Mouse (Mus musculus) neutrophil, adult 5-6 weeks (primary cell): ENCODE measurements around the gene Hyal1. TPM values are rescaled to one million over a fixed set of nuclear protein-coding genes. Genes with fewer than 3 reads are reported as not detected.
A peak's percentile ranks its signal among the peaks of the same experiment; 100 is the strongest.
"Not testable (repeated sequence)": the region's sequence is repeated elsewhere in the genome, so short reads cannot be mapped to it uniquely, and the experiment has no call there.

Experiments
- ATAC-seq: fragments of 151-379, 151-347 bp; 2 replicates; pipeline ENCODE4 v1.8.0; 2017; ENCODE audit warnings: mild to moderate bottlenecking, moderate TSS enrichment; ENCODE audit not compliant: insufficient number of reproducible peaks, poor library complexity, low FRiP score, severe bottlenecking; ENCODE audit errors: extremely low read depth
- total RNA-seq: library from RNA; stranded (forward); fragments of 200-1000 nt; gene quantifications from 2 replicates; pipeline ENCODE4 v1.2.3, GENCODE M21; 2017

The Hyal1 gene
- total RNA-seq, 1 experiment from 2014 or later, result 2.8 TPM

DNA sequence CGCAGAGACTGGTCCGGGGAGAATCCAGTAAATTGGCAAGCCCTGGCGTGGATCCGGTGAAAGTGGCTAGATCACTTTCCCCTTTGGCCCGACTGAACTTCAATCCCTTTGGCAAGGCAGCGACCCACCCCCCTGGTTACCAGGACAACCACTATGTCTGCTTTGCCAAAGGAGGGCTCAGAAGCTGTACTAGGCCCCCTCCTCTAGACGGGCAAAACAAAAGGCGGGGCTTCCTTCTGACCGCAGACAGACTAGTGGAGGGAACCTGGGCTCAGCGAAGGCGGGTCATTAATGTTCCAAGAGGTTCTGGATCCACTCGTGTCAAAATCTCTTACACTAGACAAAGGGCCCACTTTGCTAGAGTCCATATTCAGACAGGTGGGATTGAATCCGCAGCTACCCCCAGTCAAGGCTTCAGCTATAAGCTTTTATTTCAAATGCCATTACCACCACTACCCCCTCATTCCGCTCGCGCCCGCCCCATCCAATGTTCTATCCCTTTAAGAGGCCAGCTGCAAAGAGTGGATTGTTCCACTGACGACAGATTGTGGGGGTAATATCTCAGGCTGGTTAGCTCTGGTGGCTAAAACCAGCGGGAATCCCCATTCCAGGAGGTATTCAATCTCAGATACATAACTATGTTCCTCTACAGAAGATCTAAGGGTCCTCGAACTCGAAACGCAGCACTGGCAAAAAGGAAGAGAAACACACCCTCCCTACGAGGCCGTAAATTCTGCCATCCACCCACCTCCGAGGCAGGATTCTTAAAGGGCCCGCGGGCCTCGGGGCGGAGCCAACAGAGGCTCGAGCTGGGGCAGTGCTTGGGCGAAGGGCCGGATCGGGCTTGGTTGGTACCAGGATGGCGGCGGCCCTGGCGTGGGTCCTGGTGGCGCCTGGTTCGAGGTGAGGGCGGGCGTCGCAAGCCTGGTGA lies 8.1 kb upstream of the Hyal1 start:
- ATAC-seq, result peak; percentile 62

DNA sequence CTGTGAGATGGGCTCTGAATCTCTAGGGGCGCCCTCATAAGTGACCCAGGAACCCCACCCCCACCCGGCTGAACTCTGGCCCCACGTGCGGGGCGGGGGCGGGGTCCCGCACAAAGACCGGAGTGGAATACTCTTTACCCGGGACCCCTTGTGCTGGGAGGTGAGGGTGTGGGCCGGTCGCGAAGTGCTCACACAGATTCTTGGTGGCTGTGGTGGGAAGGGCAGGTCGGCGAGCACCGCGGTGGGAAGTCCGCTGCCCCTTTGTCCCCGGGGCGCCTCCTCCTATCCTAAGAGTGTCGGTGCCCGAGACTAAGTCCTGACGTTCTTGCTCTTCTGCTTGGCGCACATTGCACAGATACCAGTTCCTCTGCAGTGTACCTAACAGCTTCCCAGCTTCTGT lies 7.5 kb upstream of the Hyal1 start:
- no peak for ATAC-seq

DNA sequence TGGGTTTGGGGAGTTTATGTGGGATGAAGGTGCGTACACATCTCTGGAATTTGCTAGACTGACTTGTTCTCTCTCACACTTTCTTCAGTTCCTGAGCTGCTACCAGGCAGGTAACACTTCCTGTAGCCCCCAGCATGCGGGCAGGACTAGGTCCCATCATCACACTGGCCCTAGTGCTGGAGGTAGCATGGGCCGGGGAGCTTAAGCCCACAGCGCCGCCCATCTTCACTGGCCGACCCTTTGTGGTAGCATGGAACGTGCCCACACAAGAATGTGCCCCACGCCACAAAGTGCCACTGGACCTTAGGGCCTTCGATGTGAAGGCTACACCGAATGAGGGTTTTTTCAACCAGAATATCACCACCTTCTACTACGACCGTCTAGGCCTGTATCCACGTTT lies 6.7 kb upstream of the Hyal1 start:
- no peak for ATAC-seq

DNA sequence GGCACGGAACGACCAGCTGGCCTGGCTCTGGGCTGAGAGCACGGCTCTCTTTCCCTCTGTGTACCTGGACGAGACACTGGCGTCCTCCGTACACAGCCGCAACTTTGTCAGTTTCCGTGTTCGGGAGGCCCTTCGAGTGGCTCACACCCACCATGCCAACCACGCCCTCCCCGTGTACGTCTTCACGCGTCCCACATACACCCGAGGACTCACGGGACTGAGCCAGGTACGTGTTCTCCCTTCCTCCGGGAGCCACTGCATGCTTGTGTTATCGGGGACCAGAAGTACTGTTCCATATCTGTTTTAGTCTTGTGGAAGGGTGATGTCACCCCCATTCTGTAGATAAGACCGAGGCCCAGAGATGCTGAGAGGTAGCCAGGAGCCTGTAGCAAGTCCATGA lies 5.9 kb upstream of the Hyal1 start:
- ATAC-seq, result no peak

DNA sequence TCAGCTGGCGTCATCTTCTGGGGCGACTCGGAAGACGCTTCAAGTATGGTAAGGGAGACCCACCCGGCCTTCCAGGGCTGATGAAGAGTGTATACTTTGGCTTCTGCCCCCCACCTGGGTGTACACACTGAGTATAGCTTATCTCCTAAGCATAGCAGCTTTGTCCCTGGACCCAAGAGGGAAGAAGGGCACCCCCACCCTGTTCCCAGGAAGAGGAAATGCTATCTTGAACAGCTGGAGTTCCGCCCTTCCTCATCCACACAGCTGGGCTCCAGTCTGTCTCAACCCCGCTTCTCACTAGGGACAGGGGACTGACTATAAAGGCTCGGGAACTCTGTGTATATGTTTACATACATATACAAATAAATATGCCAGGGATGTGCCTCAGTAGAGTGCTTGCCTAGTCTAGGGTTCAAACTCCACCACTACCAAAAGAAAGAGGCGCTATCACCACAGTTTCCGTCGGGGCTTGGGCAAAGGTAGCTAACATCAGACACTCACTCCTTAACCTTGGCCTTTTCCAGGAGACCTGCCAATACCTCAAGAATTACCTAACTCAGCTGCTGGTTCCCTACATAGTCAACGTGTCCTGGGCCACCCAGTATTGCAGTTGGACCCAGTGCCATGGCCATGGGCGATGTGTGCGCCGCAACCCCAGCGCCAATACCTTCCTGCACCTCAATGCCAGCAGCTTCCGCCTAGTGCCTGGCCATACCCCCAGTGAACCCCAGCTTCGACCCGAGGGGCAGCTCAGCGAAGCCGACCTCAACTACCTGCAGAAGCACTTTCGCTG lies 5.0 kb upstream of the Hyal1 start:
- no peak for ATAC-seq

DNA sequence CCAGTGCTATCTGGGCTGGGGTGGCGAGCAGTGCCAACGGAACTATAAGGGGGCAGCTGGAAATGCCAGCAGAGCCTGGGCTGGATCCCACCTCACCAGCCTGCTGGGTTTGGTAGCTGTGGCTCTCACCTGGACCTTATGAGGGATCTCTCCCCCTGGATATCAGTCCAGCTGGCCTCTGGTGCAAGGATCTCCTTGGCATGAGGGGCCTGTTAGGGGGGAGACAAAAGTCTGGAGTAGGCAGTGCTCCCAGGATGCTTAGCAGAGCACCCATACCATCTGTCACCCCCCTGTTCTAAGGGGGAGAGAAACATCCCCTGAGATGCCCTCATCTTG lies 4.4 kb upstream of the Hyal1 start:
- ATAC-seq, result no peak

DNA sequence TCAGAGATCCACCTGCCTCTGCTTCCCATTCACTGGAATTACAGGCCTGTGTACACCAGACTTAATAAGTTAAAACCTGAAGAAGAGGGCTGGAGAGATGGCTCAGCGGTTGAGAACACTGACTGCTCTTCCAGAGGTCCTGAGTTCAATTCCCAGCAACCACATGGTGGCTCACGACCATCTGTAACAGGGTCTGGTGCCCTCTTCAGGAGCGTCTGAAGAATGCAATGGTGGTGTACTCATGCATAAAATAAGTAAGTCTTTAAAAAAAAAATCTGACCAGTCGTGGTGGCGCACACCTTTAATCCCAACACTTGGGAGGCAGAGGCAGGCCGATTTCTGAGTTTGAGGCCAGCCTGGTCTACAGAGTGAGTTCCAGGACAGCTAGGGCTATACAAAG lies 3.0 kb upstream of the Hyal1 start:
- ATAC-seq, result not testable (repeated sequence)

DNA sequence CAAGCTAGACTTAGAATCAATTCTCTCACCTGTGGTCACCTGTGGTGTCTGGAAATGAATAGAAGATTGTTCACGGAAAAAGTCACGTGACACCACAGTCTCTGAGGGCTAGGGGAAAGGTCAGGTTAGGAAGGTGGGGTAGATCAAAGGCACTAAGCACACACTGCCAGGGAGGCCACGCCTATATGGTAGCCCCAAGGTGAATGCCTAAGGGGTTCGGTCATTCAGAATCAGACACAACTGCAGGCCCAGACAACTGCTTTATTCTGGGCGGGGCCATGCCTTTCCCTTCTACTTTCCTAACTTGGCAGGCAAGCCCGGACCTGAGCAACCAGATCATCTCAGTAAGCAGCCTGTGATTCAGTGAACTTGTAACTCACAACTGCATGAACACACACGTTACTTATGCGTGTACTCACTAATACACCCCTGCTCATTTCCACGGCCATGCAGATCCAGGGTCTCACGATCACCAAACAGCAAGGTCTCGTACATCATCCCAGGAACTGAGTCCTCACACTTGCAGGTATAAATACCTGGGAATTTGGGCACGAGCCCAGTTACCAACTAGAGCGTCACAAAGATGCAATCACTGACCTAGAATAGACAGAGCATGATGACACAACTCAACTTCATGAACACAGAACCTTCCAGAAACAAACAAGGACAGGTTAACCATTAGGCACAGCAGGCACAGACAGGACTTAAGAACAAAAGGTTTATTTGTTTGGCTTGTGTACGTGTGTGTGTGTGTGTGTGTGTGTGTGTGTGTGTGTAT lies 959 bp upstream of the Hyal1 start:
- no peak for ATAC-seq

DNA sequence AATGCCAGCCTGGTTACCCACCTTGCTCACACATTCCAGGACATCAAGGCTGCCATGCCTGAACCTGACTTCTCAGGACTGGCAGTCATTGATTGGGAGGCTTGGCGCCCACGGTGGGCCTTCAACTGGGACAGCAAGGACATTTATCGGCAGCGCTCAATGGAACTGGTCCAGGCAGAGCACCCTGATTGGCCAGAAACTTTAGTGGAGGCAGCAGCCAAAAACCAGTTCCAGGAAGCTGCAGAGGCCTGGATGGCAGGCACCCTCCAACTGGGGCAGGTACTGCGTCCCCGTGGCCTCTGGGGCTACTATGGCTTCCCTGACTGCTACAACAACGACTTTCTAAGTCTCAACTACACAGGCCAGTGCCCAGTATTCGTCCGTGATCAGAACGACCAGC lies 1.1 kb downstream of the Hyal1 start:
- no peak for ATAC-seq

DNA sequence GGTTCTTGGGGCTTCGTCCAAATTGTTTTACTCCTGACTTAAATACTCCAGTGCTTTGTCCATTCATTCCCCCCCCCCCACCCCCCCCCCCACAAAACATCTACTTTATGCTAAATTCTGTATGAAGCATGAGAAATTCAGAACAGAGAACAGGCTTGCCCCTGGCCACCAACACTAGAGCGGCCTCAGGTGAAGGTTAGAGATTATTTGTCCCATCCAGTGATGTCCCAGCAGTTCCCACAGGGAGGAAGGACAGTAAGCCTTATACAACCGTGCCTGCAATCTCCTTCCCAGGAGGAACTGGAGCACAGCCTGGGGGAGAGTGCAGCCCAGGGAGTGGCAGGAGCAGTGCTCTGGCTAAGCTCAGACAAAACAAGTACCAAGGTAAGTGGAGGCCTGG lies 1.9 kb downstream of the Hyal1 start, which contains the start of gene Naa80:
TSS of gene Naa80 (plus strand) at position 301 of the 400 bp plus-strand sequence.
- no peak for ATAC-seq

DNA sequence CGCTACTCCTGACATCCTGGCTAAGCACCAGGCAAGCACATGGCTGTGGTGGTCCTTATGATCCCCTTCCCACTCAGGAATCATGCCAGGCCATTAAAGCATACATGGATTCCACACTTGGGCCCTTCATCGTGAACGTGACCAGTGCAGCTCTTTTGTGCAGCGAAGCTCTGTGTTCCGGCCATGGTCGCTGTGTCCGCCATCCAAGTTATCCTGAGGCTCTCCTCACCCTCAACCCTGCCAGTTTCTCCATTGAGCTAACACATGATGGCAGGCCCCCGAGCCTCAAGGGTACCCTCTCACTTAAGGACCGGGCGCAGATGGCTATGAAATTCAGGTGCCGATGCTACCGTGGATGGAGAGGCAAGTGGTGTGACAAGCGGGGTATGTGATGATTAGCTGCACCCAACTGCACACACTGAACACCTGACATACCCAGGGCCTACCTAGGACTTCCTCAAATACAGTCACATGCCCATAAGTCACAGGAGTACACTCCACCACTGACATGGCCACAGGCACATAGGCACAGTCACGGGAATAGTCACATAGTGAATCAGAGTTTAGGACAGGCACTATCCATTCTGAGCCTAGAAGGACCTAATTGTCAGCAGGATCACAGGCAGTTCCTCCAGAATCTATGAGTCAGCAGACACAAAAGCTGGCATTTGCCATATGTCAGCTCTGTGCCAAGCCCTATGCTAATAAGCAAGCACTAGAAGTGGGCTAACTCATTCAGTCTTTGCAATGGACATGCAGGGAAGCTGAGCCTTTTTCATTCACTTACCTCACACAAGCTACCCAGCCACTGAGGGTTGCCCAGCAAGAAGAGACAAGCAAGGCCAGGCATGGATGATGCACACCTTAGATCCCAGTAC lies 2.5 kb downstream of the Hyal1 start:
- no peak for ATAC-seq

DNA sequence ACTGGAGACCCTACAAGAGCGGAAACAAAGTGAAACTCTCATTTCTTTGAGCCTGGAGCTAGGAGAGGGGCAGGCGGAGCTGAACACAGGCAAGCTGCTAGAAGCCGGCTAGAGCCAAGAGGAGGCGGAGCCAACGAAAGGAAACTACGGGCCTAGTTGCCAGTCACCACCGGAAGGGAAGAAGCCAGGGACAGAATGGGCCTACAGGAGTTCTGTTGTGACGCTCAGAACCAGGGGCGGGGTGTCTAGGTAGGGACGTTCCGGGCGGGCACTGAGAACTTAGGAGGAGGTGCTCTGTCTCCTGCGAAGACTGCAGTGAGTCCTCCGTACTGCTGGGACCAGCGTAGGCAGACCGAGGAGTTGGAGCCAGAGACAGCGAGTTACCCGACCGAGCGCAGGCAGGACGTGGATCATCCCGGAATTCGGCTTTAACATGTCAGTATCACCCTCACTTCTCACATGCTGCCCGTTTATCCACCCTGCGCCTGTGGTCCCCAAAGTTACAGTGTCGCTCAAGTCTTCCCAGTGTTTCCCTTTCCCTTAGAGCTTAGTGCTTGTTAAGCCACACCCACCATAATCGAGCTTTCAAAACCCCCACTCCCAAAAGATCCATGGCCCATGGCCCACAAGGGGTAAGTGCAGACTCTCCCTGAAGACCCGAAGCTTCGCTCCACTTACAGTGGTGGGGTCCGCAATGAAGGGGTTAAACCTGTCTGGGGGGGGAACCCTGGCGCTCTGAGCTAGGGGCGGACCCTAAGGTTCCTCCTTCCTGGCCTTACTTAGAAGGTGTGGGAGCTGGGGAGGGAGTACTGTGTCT lies 4.0 kb downstream of the Hyal1 start, which contains the start of gene Hyal3:
TSS of gene Hyal3 (plus strand) at position 318 of the 817 bp plus-strand sequence.
- peak; percentile 83 for ATAC-seq

DNA sequence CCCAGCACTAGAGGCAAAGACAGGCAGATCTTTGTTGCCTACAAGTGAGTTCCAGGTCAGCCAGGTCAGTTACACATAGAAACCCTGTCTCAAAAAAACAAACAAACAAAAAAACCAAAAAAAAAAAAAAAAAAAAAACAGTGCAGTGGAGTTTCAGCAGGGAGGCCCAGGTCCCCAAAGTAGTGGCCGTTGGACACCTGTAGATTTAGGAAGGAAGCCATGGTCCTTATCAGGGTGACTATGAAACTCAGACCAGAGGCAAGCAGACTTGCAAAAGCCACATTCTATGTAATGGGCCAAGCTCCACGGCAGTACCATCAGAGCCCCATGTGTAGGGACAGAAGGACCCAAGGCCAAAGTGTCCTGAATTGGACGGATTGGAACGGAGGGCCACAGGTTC lies 4.9 kb downstream of the Hyal1 start:
- no peak for ATAC-seq

DNA sequence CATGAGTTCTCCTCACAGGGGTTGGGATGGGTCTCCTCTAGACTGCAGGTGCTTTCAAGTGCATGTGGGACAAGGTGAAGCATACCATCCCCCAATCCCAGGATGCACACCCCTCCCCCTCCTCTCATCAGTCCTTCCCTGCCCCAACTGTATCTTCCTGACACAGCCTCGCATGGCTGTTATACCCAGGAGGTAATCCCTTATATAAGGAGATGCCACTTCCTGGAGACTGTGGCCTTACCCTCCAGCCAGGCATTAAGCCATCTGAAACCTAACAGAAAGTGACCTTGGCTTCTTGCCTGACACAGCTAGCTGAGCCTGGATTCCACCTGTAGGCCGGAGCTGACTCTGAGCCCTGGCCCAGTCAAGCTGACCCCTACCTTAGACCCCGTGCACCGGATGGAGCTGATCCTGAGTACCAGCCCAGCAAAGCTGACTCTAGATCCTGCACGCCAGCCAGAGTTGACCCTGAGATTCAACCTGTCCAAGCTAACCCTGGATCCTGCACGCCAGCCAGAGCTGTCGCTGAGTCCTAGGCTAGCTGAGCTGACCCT lies 5.9 kb downstream of the Hyal1 start:
- no peak for ATAC-seq

DNA sequence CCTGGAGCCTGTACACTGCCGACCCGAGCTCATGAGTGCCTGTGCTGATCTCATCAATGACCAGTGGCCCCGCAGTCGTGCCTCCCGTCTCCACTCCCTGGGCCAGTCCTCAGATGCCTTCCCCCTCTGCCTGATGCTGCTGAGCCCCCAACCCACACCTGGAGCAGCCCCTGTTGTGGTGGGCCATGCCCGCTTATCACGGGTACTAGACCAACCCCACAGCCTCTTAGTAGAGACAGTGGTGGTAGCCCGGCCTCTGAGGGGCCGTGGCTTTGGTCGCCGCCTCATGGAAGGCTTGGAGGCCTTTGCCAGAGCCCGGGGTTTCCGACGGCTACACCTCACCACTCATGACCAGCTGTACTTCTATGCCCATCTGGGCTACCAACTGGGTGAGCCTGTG lies 6.4 kb downstream of the Hyal1 start:
- ATAC-seq, result no peak

DNA sequence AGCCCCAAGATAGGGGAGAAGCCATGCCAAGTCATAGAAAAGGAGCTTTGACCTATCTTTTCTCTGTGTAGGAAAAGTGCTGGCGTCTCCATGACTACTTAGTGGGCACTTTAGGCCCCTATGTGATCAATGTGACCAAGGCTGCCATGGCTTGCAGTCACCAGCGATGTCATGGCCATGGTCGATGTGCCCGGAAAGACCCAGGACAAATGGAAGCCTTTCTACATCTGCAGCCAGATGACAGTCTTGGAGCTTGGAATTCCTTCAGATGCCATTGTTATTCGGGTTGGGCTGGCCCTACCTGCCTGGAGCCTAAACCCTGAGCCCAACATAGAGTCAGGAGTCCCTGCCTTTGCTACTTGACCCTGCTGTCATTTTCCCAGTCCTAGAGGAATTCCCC lies 9.8 kb downstream of the Hyal1 start:
- ATAC-seq, result no peak
